Mouse (Mus musculus): ENCODE data around the gene 4931440F15Rik.

- no peak for TF ChIP-seq GATA1 (IDR thresholded peaks at IDR 0.05; ENCODE audit: low read length)
- no peak for TF ChIP-seq TAL1 (IDR thresholded peaks at IDR 0.05; ENCODE audit: low read length)
These were observed 15.2 kb upstream of the 4931440F15Rik start for GRCm38 (mm10) chr11:29840606-29841227.
